ENCODE assay signal across 25 mouse cellular contexts in the genomic region with DNA sequence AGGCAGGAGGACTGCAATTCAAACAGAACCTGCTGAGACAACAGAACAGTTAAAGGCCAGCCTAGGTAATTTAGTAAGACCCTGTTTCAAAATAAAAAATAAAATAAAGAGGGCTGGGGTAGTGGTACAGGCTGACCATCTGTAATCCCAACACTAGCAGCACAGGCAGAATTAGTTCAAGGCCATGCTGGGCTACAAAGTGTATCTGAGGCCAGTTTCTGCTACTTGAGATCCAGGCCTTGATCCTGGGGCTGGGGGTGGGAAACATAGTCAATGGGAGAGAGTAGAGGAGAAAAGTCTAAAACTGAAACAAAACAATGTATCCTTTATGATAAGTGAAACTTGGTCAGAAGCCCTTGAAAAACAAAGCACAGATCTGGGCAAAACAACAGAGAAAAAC. TPM values are rescaled to one million over a fixed set of nuclear protein-coding genes. Genes with fewer than 3 reads are reported as not detected.
DNase-seq lines count a peak whose midpoint lies in the region; TF ChIP-seq lines count a peak whose summit lies in the region.
"Had no signal": no experiment of that assay in that cellular context is flagged by ENCODE, and none has a peak within 500 bp of the region (broad histone marks: within the 10 kb centered on the region; RNA-seq: fewer than 3 reads in every experiment).

No protein-coding gene starts in this region.

- no peak overlapping the region for H3K4me3 ChIP-seq in gastrocnemius, adult 2 months
- H3K4me3 ChIP-seq: embryonic facial prominence, embryonic 12.5 days; erythroblast, embryonic 14.5 days; forebrain, embryonic 12.5 days; forebrain, embryonic 15.5 days; heart, adult 2 months; hindbrain, embryonic 10.5 days; hindbrain, embryonic 13.5 days; intestine, embryonic 15.5 days had no signal

- TF ChIP-seq CTCF in gastrocnemius, adult 2 months (IDR thresholded peaks at IDR 0.05) = no peak

- DNase-seq in adrenal gland, adult 2 months = peak; percentile 37
- DNase-seq in adrenal gland, postnatal 25 days = no peak
- no peak for DNase-seq in gastrocnemius, adult 2 months
- no peak for DNase-seq in gastrocnemius, postnatal 10 days
- peak; percentile 20 for DNase-seq in ovary, adult 18-20 months (ENCODE audit: low spot score)
- no peak for DNase-seq in ovary, postnatal 14 days (ENCODE audit: low spot score)
- DNase-seq: adrenal gland, postnatal 10 days; B cell, adult 2 months; cerebellum, adult 18-20 months; cerebellum, adult 9-10 months; cerebellum, postnatal 14 days; gastrocnemius, postnatal 14 days; heart, adult 2 months; heart, postnatal 36 days; kidney, adult 11 months; kidney, adult 8-10 months had no signal

- H3K27ac ChIP-seq in gastrocnemius, adult 2 months = peak overlapping the region; percentile 52
- H3K27ac ChIP-seq: embryonic facial prominence, embryonic 12.5 days; forebrain, embryonic 12.5 days; forebrain, embryonic 15.5 days; heart, adult 2 months; hindbrain, embryonic 10.5 days; hindbrain, embryonic 13.5 days; intestine, embryonic 15.5 days had no signal

- intact Hi-C loops in gastrocnemius, adult 2 months (cut with DNase I) = loop anchor here (10.0 kb wide), 1 partner anchor 256 kb away; the partner anchor contains the start of gene Atxn7l3

RNA-seq across cellular contexts. Expression of gene Gpatch8, which starts 5.0 kb away (rescaled TPM):
- 10 to 100 TPM; 23.2 to 31.4 TPM for total RNA-seq in adrenal gland, adult 2 months (2021)
- polyA plus RNA-seq in adrenal gland, adult 2 months (2012; rRNA removed) = 16.0 and 18.4 TPM in 2 replicates
- total RNA-seq in adrenal gland, postnatal 25 days (2021) = 32.2 and 33.4 TPM in 2 replicates
- total RNA-seq in gastrocnemius, adult 2 months (2021) = 10 to 100 TPM; 23.7 to 26.8 TPM
- 10 to 100 TPM; 28.9 to 33.9 TPM for total RNA-seq in gastrocnemius, postnatal 10 days (2021)

RNA-seq across cellular contexts. Expression of gene Gm11627, which starts 28.1 kb away (rescaled TPM):
- total RNA-seq in adrenal gland, adult 2 months (2021) = under 1 TPM in 1 of 2 experiments, not detected in 1; 0.52 TPM
- polyA plus RNA-seq in adrenal gland, adult 2 months (2012; rRNA removed) = not detected in 2 replicates
- total RNA-seq in adrenal gland, postnatal 25 days (2021) = not detected in 2 replicates
- total RNA-seq in gastrocnemius, adult 2 months (2021) = not detected
- total RNA-seq in gastrocnemius, postnatal 10 days (2021) = 1 to 10 TPM in 1 of 2 experiments, under 1 TPM in 1; 0.50 to 1.0 TPM
- total RNA-seq: G1E had no signal
- polyA plus RNA-seq: erythroblast, embryonic 14.5 days; G1E; Patski had no signal

RNA-seq across cellular contexts. Expression of gene Fzd2, which starts 53.0 kb away (rescaled TPM):
- total RNA-seq in adrenal gland, adult 2 months (2021) = 1 to 10 TPM; 2.0 to 9.3 TPM
- polyA plus RNA-seq in adrenal gland, adult 2 months (2012; rRNA removed) = 22.8 and 23.1 TPM in 2 replicates
- total RNA-seq in adrenal gland, postnatal 25 days (2021) = 3.8 and 4.9 TPM in 2 replicates
- total RNA-seq in gastrocnemius, adult 2 months (2021) = 1 to 10 TPM; 1.2 to 2.1 TPM
- 10 to 100 TPM in 1 of 2 experiments, 1 to 10 TPM in 1; 8.0 to 12.5 TPM for total RNA-seq in gastrocnemius, postnatal 10 days (2021)
- total RNA-seq: G1E had no signal
- polyA plus RNA-seq: erythroblast, embryonic 14.5 days; G1E had no signal

Comparison
In these comparisons a context has a peak if more than half of its experiments do, and no peak if none do; other contexts are left out.
1. DNase-seq: peak in adrenal gland, adult 2 months (single experiment) and ovary, adult 18-20 months (single experiment); none in adrenal gland, postnatal 25 days (single experiment), gastrocnemius, adult 2 months (single experiment), gastrocnemius, postnatal 10 days (single experiment) and ovary, postnatal 14 days (single experiment).